Mouse (Mus musculus): ENCODE measurements around the gene Stard8. TPM values are rescaled to one million over a fixed set of nuclear protein-coding genes. Genes with fewer than 3 reads are reported as not detected.
"Not testable (repeated sequence)": the region's sequence is repeated elsewhere in the genome, so short reads cannot be mapped to it uniquely, and the experiment has no call there.

The Stard8 gene
- polyA plus RNA-seq, 1 experiment: 89.6 TPM

DNA sequence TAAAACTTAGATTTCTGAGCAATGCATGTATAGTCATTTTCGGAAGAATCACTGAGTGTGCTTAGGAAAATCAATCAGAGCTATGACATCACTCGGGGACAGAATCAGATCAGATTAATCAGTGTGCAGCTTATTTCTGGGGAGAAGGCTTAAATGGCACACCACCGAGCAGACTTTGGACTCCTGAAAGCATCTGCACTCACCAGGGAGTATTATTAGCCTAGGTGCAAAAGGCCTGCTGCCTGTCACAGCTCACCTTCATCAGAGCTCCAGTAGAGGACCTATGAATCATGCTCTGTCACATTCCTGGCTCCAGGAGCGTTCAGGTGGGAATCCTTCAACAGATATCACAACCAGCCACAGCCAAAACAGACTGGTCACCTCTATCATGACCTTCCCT, 73.4 kb downstream of the Stard8 start:
- TF ChIP-seq POLR2A (IDR thresholded peaks at IDR 0.05; ENCODE audit: borderline replicate concordance, extremely low read depth, low read depth, low read length) (no peak), CTCF (IDR thresholded peaks at IDR 0.05; ENCODE audit: insufficient read depth, low read length) (no peak)
- no peak for DNase-seq
- H3K4me3 ChIP-seq (replicated peaks; ENCODE audit: extremely low read depth, low read depth, low read length): no peak overlapping the region
- H3K4me1 ChIP-seq (ENCODE audit: control insufficient read depth, insufficient read depth, low read length): no peaks in the 10 kb centered on the region
- whole genome bisulfite sequencing: 67% methylated on average over 4 of the region's 4 CpGs

DNA sequence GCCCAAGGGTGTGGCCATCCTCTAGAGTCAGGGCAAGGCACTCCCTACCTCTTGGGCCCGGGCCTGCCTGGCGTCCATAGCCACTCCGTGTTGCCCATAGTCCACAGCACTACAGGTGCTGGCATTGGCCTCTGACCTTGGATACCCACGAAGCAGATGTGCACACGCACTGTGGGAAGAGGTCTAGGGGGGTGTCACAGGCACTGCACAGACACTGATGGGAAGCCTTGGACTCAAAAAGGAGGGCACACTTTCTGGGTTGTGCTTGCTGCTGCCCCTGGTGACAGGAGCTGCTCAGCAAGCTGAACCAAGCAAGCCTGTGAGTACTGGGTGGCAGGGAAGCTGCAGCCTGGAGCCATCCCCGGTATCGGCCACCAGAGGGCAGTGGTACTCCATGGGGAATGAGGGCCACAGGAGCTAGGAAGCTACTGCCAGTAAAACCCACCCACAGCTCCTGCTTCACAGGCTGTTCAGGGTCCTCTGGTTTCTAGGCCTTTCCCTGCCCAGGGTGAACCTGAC, 75.4 kb downstream of the Stard8 start:
- not testable (repeated sequence) for H3K4me3 ChIP-seq (replicated peaks; ENCODE audit: extremely low read depth, low read depth, low read length); H3K4me1 ChIP-seq (ENCODE audit: control insufficient read depth, insufficient read depth, low read length); DNase-seq
- WGBS: 67% methylated on average over 5 of the region's 7 CpGs

DNA sequence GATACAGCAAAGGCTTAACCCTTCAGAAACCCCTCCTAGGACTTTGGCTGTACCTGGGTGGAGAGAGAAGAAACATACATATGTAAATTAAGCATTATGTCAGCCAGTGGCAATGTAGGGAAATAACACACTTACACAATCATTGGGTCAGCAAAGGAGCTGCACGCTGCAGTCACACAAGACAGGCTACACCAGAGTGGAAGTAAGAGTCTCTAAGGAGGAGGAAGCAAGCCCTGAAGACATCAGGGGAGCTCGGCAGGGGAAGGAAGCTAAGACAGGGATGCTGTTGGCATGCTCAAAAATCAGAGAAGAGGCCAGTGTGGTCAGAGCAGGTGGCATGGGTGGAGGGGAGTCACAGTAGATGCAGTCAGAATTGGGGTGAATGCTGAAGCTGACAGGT, 89.7 kb downstream of the Stard8 start:
- H3K4me3 ChIP-seq (replicated peaks; ENCODE audit: extremely low read depth, low read depth, low read length): no peak overlapping the region
- 72% methylated on average over 2 of the region's 2 CpGs for WGBS
- H3K4me1 ChIP-seq (ENCODE audit: control insufficient read depth, insufficient read depth, low read length): no peaks in the 10 kb centered on the region
- DNase-seq: no peak
- TF ChIP-seq POLR2A (IDR thresholded peaks at IDR 0.05; ENCODE audit: borderline replicate concordance, extremely low read depth, low read depth, low read length) (no peak), CTCF (IDR thresholded peaks at IDR 0.05; ENCODE audit: insufficient read depth, low read length) (no peak)

DNA sequence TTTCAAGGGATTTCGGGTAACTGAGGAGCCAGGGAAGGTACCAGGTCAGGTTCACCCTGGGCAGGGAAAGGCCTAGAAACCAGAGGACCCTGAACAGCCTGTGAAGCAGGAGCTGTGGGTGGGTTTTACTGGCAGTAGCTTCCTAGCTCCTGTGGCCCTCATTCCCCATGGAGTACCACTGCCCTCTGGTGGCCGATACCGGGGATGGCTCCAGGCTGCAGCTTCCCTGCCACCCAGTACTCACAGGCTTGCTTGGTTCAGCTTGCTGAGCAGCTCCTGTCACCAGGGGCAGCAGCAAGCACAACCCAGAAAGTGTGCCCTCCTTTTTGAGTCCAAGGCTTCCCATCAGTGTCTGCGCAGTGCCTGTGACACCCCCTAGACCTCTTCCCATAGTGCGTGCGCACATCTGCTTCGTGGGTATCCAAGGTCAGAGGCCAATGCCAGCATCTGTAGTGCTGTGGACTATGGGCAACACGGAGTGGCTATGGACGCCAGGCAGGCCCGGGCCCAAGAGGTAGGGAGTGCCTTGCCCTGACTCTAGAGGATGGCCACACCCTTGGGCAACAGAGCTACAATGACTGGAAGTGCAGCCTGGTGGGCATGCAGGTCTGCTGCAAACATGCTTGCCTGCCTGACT, 108.2 kb downstream of the Stard8 start:
- not testable (repeated sequence) for DNase-seq; H3K4me3 ChIP-seq (replicated peaks; ENCODE audit: extremely low read depth, low read depth, low read length); H3K4me1 ChIP-seq (ENCODE audit: control insufficient read depth, insufficient read depth, low read length)
- whole genome bisulfite sequencing: 76% methylated on average over 7 of the region's 10 CpGs

DNA sequence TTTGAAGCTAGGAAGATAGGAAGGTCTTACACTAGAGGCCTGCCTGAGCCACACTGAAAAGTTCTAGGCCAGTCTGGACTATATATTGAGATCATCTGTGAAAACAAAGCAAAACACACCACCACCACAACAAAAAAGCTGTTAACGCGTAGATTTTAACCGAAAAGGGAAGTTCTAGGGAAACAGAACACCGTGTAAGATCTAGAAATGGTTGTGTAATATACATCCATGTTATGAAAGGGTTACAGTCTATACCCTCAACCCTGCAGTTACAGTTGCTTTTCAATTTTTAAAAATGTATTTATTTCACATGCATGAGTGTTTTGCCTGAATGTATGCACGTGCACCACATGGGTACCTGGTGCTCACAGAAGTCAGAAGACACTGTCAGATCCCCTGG, 116.5 kb downstream of the Stard8 start:
- no peak for TF ChIP-seq CTCF (IDR thresholded peaks at IDR 0.05; ENCODE audit: insufficient read depth, low read length)
- TF ChIP-seq POLR2A (IDR thresholded peaks at IDR 0.05; ENCODE audit: borderline replicate concordance, extremely low read depth, low read depth, low read length): no peak
- no peak for DNase-seq
- H3K4me1 ChIP-seq (ENCODE audit: control insufficient read depth, insufficient read depth, low read length): no peaks in the 10 kb centered on the region
- 86% methylated on average over 5 of the region's 5 CpGs for WGBS
- H3K4me3 ChIP-seq (replicated peaks; ENCODE audit: extremely low read depth, low read depth, low read length): no peak overlapping the region

Other genes with a start within 250 kb of the Stard8 start
- gene Ophn1, start 112.2 kb upstream of the Stard8 start, polyA plus RNA-seq (2012; rRNA removed): 6.0 and 10.6 TPM in 2 replicates
- 25.8 and 35.3 TPM in 2 replicates for gene Yipf6, start 66.9 kb upstream of the Stard8 start, polyA plus RNA-seq (2012; rRNA removed)
- 81.4 and 132 TPM in 2 replicates for gene Efnb1, start 132.9 kb downstream of the Stard8 start, polyA plus RNA-seq (2012; rRNA removed)

Data from lung, adult 2 months (tissue).